Mouse (Mus musculus) liver, embryonic 14.5 days (tissue): ENCODE measurements around the gene Gpr162.

Source experiments
- CTCF ChIP-seq: IDR thresholded peaks from 2 replicates; pipeline ENCODE4 v1.5.1; 2016; ENCODE audit warnings: antibody characterized with exemption, low read depth, control low read depth
- EP300 ChIP-seq: IDR thresholded peaks from 2 replicates; pipeline ENCODE4 v1.6.1; 2016; ENCODE audit warnings: antibody characterized with exemption, low read depth

- TF ChIP-seq CTCF (no peak), EP300 (no peak)
Observed at GRCm38 (mm10) chr6:124854647-124855046, 9.1 kb downstream of the Gpr162 start.
